Mouse (Mus musculus): Measurements from ENCODE around the gene Mrpl42.

DNA sequence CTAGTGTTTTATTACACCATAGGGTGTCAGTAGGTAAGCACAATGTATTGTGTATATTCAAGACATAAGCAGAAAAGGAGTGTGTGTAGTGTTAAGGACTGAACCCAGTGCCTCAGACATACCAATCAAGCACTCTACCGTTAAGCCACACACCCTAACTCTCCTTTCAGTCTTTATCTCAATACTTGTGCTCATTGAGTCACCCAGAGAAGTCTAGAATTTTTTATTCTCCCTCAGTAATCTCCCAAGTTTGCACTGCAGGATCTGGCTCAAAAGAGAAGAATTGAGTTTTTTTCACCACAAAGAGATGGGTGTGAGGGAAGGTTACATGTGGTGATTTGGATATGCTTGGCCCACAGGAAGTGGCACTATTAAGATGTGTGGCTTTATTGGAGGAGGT, 39.5 kb downstream of the Mrpl42 start:
- TF ChIP-seq CTCF (IDR thresholded peaks at IDR 0.05; ENCODE audit: low read depth): no peak
- TF ChIP-seq EP300 (IDR thresholded peaks at IDR 0.05; ENCODE audit: low read depth): no peak
